Mouse (Mus musculus): ENCODE results near the gene Mast4. TPM values are rescaled to one million over a fixed set of nuclear protein-coding genes. Genes with fewer than 3 reads are reported as not detected.

Mast4 gene
- polyA plus RNA-seq (2012; rRNA removed) = 2.7 and 4.1 TPM in 2 replicates

GRCm38 (mm10) chr13:103334392-103334686 lies at the start of gene Mast4:
Gene Mast4, minus strand, starts transcription at chr13:103334497.

DNA sequence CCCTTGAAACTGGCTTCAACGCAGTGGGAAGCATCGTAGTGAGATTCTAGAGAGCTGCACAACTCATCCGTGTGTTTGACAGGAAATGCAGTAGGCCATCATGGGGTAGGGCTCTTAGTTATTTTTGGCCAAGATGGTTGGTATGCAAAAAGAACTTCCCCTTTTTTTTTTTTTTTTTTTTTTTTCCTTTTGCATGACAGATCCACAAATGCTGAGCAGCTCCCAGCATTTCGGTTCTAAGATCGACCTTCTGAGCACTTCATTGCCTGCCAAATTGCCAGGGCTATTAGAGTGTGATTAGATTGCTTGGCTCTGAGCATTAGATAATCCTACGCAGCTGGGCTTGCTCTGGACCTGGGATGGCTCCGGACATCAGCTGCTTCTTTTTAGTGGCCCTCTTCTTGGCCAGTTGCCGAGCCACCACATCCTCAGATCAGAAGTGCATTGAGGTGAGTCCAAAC lies 640.9 kb downstream of the Mast4 start, which contains the start of gene Cd180:
TSS of gene Cd180 (plus strand) at position 218 of the 461 bp plus-strand sequence.

All from stomach, adult 2 months (tissue).